Mouse (Mus musculus) erythroblast, embryonic 14.5 days (primary cell): ENCODE results near the gene Ube4b.

Experiments
- GATA1 ChIP-seq: IDR thresholded peaks from 2 replicates; pipeline ENCODE4 v1.6.1; 2012; ENCODE audit warnings: low read length, inconsistent platforms, mixed read lengths
- TAL1 ChIP-seq: IDR thresholded peaks from 3 replicates; pipeline ENCODE4 v1.6.1; 2012; ENCODE audit warnings: low read length, inconsistent platforms, mixed read lengths

- TF ChIP-seq TAL1 (no peak), GATA1 (no peak)
Measured at GRCm38 (mm10) chr4:149457831-149458430, 31.4 kb upstream of the Ube4b start.
